Mouse (Mus musculus): Measurements from ENCODE around the gene Cnih1.
A peak's percentile ranks its signal among the peaks of the same experiment; 100 is the strongest.

Gene Cnih1

GRCm38 (mm10) chr14:46787787-46788504, at the start of gene Cnih1:
TSS of gene Cnih1 (minus strand) at chr14:46788411.
- no peak for TF ChIP-seq GATA4 (IDR thresholded peaks at IDR 0.05; ENCODE audit: insufficient replicate concordance, low read length)

- no peak for TF ChIP-seq GATA4 (IDR thresholded peaks at IDR 0.05; ENCODE audit: insufficient replicate concordance, low read length)
Observed at GRCm38 (mm10) chr14:46832354-46833272, 44.4 kb upstream of the Cnih1 start.

DNA sequence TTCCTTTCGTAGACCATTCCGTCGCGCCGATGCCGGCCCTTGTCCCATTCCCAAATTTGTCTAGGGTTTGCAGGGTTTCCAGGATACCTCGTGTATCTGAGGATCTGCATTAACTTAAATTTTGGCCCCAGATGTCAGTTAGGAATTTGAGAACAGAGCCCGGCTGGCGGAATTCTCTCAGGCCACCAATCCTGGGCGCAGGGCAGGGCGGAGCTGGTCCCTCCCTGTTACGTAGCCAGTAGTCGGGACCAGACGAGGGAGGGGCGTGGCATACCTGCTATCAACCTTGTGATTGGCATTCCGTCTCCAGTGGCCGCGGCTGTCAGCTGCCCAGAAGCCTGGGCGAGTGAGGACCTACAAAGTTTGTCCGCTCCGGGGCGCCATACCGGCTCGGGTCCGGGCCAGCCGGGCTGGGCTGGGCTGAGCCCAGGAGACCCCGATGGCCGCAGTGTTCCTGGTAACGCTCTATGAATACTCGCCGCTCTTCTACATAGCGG, 43.7 kb upstream of the Cnih1 start, which contains the start of gene Cgrrf1:
TSS of gene Cgrrf1 (plus strand) at position 289 of the 497 bp plus-strand sequence.
- peak; percentile 81; the same call in 1 of the 2 replicates for TF ChIP-seq GATA4 (IDR thresholded peaks at IDR 0.05; ENCODE audit: insufficient replicate concordance, low read length)

DNA sequence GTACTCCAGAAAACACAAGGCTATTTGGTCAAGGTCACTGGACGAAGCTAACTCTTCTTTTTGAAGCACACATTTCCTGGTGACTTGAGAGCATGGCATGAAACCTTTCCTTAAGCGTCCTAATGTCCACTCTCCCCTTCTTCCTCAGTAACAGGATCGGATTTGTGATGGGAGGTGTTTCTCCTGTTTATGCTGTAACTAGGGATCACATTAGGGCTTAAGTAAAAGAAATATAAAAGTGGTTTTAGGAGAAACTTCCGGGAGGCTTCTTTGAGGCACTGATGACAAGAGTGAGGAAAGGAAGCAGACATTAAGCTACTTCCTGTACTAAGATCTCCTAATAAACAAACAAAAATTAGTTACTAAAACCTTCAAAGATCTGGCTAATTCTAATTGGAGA, 43.1 kb upstream of the Cnih1 start:
- no peak for TF ChIP-seq GATA4 (IDR thresholded peaks at IDR 0.05; ENCODE audit: insufficient replicate concordance, low read length)

GRCm38 (mm10) chr14:46827430-46827829, 39.2 kb upstream of the Cnih1 start:
- no peak for TF ChIP-seq GATA4 (IDR thresholded peaks at IDR 0.05; ENCODE audit: insufficient replicate concordance, low read length)

DNA sequence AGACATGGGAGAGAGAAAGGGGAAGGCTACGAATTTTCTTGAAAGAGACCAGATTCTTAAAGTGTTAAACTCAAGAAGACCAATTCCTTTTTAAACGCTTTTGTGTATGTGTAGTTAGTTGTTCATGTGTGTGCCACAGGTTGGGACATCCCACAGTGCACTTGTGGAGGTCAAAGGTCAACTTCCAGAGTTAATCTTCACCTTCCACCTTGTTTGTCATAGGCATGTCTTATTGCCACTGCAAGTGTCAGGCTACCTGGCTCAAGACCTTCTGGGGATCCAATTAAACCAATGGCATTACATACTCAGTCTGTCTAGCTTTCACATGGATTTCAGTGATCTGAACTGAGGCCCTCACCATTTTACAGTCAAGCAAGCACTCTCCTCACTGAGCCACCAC, 35.8 kb upstream of the Cnih1 start:
- TF ChIP-seq GATA4 (IDR thresholded peaks at IDR 0.05; ENCODE audit: insufficient replicate concordance, low read length): no peak

DNA sequence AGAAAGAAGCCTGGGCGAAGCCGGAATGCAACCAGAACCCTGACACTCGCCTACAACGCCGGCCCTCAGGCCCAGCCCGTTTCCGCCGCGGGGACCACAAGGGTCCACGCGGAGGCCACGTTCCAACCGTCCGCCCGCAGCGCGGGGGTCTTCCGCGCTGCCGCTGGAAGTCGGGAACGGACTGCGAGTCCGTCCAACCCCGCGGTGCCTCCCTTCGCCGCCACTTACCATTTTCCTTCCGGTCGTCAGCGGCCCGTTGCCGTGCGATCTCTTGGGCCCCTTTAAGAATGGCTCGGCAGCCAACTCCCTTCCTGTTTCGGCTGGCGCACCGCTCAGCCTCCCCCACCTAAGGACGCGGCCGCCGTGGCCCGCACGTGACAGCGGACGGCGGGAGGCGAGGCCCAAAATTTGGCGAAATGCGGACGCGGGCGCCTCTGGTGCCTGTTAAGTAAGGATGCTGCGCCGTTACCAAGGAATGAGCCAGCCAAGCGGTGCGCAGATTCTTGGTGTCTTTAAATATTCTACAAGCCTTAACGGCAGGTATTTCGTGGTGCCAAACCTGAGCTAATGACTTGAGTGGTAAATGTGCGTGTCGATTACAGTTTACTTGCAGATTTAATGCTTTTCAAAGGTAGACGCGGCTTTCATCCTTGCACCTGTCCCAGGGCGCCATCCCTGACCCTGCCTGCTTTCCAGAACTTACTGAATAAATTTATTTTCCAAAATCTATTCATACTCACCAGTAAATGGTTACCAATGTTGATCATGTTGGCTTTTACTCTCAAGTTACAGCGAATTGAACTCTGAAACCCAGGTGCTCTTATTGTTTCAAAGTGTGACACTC, 33.9 kb upstream of the Cnih1 start, which contains the start of gene Gmfb:
TSS of gene Gmfb (minus strand) at position 370 of the 844 bp plus-strand sequence.
- TF ChIP-seq GATA4 (IDR thresholded peaks at IDR 0.05; ENCODE audit: insufficient replicate concordance, low read length): peak; percentile 83; the same call in 1 of the 2 replicates

- TF ChIP-seq GATA4 (IDR thresholded peaks at IDR 0.05; ENCODE audit: insufficient replicate concordance, low read length): peak; percentile 91
Observed at GRCm38 (mm10) chr14:46821271-46821872, 33.2 kb upstream of the Cnih1 start.

DNA sequence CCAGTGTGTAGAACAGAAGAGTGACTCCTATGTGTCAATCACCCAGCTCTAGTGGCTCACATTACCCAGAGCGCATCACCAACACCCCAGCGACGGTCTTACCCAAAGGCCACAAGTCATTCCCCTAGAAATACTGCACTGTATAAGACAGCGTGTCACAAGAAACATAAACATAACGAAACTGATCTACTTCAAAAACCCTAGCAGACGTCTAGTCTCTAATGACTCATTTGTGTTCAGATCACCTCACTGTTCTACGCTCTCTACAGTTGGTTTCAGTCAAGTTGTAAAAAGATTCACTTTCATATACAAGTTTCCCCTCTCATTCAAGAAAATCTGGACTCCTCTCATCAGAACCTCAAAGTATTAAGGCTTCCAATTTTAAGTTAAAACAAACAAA, 30.5 kb upstream of the Cnih1 start:
- no peak for TF ChIP-seq GATA4 (IDR thresholded peaks at IDR 0.05; ENCODE audit: insufficient replicate concordance, low read length)

- no peak for TF ChIP-seq GATA4 (IDR thresholded peaks at IDR 0.05; ENCODE audit: insufficient replicate concordance, low read length)
Observed at GRCm38 (mm10) chr14:46816916-46817622, 28.9 kb upstream of the Cnih1 start.

- TF ChIP-seq GATA4 (IDR thresholded peaks at IDR 0.05; ENCODE audit: insufficient replicate concordance, low read length): no peak
Observed at GRCm38 (mm10) chr14:46815640-46816039, 27.4 kb upstream of the Cnih1 start.

DNA sequence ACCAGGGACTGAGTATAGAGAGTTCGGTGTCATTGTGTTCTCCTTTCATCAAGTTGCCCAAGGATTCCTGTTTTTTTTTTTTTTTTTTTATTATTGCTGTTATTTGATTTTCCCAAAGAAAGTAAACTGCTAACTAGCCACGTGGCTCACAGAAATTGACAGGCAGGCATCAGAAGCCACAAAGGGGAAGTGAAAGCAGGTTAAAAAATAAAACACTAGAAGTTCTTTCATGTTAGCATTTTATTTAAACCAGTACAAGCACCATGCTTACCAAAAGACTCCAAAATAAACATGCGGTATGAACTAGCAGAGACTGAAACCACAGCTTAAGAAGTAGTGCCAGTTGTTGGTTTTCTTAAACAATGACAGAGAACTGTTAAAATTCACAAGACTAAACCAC, 19.7 kb upstream of the Cnih1 start:
- TF ChIP-seq GATA4 (IDR thresholded peaks at IDR 0.05; ENCODE audit: insufficient replicate concordance, low read length): no peak

GRCm38 (mm10) chr14:46806186-46806585, 18.0 kb upstream of the Cnih1 start:
- no peak for TF ChIP-seq GATA4 (IDR thresholded peaks at IDR 0.05; ENCODE audit: insufficient replicate concordance, low read length)

GRCm38 (mm10) chr14:46803791-46804190, 15.6 kb upstream of the Cnih1 start:
- no peak for TF ChIP-seq GATA4 (IDR thresholded peaks at IDR 0.05; ENCODE audit: insufficient replicate concordance, low read length)
